Mouse (Mus musculus): Measurements from ENCODE around the gene Lrrc46.
A peak's percentile ranks its signal among the peaks of the same experiment; 100 is the strongest.

Gene Lrrc46

GRCm38 (mm10) chr11:97041022-97041899 is at the start of gene Lrrc46, which contains the start of gene Mrpl10:
Gene Lrrc46, minus strand, starts transcription at chr11:97041407.
Gene Mrpl10, plus strand, starts transcription at chr11:97041560.
- DNase-seq = peak; percentile 83

DNA sequence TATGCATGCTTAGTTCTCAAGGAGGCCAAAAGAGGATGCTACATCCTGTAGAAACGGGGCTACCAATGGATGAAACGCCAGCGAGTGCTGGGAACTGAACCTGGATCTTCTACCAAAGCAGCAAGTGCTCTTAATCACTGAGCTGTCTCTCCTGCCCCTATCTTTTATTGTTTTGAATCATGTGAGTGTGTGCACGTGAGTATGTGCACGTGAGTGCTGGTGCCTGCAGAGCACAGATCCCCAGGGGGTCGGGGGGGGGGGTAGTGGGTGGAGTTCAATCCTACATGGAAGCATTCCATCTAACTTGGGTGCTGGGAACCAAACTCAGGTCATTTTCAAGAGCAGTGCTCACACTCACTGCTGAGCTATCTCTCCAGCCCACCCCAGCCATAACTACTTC is 45.2 kb upstream of the Lrrc46 start:
- no peak for DNase-seq

DNA sequence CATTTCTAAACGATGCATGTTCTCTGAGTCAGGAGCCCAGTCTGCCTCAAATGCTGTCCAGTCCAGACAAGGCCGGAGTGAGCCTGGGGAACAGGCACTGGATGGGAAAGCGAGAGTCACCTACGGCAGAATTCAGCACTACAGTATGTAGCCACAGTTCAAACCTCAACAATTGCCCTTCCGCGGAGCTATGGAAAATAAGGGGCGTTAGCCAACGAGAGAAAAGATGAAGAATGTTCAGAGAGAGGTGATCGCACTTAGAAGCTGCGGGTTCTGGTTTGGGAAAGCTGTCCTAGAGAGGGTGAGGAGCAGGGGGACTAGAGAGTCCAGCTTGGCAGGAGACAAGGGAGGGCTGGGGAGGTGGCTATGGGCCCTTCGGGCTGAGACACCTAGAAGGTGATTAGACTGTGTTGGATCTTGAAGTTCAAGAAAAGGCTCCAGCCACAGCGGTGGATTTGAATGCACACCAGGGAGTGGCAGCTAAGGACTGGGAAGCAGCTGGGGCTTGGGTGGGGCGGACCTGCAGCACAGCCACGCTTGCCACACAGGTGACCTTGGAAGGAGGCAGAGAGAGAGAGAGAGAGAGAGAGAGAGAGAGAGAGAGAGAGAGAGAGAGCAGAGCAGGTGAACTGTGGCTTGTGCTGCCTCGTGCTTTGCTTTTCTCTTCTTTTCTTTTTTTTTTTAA is 43.8 kb upstream of the Lrrc46 start:
- DNase-seq = no peak

GRCm38 (mm10) chr11:97083401-97084140 is 42.4 kb upstream of the Lrrc46 start:
- no peak for DNase-seq

DNA sequence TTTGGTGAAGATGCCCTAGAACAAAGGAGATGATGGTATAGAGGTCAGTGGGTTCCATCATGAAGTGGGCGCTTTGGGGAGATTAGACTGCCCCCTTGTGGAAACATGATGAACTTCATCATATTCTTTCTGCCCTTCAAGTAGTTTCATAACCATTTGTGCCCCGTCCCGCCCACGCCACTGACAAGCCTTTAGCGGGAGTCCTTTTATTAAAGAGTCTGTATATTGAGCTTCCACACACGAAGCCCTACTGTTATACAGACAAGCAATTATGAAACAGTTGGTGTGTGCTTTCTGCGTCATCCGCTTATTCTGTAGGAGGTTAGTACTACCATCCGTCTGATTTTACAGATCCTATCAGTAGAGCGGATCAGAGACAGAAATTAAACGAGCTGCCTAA is 41.8 kb upstream of the Lrrc46 start:
- DNase-seq = peak; percentile 73

- no peak for DNase-seq
Observed at GRCm38 (mm10) chr11:97080291-97080690, 39.1 kb upstream of the Lrrc46 start.

DNA sequence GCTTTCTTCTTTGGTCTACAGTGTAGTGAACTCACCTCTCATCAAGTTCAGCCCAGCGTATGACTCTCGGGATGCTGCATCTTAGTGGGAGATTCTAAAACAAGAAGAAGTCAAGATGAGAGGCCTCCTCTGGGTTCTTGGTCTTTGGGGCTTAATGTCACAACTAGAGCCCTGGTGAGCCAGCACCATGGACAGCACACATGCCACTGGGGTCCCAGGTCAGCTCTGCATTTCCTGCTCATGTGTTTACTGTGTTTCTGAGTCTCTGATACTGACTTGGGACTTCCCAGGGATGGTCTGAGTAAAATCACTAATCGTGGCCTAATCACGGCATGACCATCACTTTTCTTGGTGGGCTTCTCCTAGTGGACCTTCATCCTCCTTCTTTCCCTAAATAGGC is 37.5 kb upstream of the Lrrc46 start:
- DNase-seq = no peak

DNA sequence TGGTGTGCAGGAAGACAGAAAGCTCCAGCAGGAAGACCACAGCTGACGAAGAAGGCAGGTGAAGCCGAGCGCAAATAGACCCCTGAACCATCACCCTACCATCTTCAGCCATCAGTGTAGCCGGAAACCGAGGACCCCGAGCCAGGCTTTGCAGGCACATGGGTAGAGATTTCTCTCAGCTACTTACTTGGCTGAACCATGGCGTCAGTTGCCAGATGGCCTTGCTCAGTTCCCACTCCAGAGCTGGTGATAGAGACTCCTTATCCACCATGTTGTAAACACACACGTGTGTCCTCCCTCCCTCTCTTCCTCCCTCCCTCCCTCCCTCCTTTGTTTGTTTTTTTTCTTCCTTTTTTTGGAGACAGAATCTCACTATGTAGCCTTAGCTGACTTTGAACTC is 33.0 kb upstream of the Lrrc46 start:
- no peak for DNase-seq

DNA sequence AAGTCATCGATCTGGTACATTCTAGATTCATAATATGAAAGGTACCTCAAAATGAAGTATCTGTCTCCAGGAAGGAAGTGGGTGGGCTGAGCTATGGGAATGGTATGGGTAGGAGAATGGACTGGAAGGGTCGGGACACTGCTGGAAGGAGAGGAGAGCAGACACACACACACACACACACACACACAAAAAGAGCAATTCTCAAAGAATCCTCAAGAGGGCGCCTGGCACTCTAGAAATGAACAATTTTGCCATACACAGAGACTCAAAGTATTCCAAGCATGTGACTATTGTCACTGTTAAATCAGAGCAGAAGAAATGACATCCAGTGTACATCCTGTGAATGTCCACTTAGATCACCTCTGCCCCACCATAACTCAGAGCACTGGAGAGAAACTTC is 31.3 kb upstream of the Lrrc46 start:
- peak; percentile 64 for DNase-seq

- no peak for DNase-seq
Observed at GRCm38 (mm10) chr11:97071129-97071528, 29.9 kb upstream of the Lrrc46 start.

- DNase-seq = no peak
Observed at GRCm38 (mm10) chr11:97069770-97070169, 28.6 kb upstream of the Lrrc46 start.

DNA sequence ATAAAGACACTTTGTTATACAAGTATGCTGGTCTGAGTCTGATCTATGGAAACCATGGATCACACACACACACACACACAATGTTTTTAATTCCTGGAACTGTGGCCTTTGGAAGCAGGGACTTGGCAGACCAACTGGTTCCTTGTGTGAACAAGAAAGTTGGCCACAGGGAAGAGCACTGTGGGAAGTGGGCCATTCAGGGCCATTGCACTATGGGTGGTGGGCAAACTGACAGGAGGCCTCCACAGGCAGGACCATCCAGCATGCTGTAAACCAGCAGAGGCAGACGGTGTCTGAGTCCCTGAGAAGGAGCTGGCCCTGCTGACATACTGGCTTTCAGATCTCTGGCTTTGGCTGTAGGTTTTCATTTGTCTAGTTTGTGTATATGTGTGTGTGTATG is 28.1 kb upstream of the Lrrc46 start:
- DNase-seq = no peak

DNA sequence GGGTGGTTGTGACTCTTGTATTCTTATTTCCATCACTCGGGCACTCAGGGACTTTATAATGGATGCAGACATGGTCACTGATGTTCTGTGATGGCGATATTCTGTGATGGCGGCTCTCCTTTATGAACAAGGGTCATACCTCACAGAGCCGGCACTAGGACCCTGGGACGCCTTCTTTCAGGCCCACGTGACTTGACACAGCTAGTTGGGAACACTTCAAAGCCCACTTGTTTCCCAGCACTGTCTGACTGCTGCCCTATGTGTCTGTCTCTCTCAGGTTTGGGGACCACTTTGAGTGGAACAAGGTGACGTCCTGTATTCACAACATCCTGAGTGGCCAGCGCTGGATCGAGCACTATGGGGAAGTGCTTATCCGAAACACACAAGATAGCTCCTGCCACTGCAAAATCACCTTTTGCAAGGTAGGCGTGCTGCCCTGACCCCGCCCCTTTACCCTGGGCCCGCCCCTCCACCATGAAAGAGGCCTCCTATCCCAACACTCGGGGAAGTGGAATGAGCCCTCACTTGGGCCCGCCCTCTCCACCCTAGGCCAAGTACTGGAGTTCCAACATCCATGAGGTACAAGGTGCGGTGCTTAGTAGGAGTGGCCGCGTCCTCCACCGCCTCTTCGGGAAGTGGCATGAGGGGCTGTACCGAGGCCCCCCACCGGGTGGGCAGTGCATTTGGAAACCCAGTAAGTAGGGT is 25.6 kb upstream of the Lrrc46 start:
- DNase-seq = no peak

DNA sequence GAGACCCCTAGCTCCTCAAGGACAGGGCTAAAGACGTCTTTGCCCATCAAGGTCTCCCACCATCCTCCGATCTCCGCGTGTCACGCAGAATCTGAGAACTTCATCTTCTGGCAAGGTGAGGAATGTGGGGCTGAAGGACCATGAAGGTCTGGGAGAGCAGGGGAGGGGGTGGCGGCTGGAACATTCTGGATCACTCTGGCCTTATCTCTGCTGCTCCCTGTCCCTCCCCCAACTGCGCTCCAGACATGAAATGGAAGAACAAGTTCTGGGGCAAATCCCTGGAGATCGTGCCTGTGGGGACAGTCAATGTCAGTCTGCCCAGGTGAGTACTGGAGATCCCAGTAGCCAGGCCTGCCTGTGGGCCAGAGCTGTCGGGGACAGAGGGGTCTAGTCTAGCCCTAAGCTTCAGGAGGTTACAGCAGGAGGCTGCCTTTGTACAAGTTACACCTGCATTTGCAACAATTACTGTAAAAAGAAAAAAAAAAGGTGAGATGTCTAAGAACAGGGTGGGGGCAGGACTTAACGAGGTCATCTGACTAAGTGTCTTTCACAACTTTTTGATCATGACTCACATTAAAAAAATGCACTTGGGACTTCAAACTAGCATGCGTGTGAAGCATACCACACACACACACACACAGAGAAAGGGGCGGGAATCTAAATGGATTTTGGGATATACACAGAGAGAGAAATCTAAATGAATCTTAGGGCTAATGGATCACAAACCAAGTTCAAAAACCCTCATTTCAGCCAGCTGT is 24.5 kb upstream of the Lrrc46 start:
- DNase-seq = no peak

DNA sequence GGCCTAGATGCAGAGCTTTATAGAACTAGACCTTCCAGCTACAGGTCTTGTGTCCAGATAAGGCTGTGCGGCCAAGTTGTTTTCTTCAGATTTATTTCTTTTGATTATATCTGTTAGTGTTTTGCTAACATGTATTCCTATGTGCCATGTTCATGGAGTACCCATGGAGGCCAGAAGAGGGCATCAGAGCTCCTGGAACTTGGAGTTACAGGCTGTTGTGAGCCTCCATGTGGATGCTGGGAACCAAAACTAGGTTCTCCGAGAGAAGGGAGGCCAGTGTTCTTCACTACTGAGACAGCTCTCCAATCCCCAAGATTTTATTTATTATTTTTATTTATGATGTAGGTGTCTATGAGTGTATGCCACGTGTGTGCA is 22.7 kb upstream of the Lrrc46 start:
- no peak for DNase-seq

DNA sequence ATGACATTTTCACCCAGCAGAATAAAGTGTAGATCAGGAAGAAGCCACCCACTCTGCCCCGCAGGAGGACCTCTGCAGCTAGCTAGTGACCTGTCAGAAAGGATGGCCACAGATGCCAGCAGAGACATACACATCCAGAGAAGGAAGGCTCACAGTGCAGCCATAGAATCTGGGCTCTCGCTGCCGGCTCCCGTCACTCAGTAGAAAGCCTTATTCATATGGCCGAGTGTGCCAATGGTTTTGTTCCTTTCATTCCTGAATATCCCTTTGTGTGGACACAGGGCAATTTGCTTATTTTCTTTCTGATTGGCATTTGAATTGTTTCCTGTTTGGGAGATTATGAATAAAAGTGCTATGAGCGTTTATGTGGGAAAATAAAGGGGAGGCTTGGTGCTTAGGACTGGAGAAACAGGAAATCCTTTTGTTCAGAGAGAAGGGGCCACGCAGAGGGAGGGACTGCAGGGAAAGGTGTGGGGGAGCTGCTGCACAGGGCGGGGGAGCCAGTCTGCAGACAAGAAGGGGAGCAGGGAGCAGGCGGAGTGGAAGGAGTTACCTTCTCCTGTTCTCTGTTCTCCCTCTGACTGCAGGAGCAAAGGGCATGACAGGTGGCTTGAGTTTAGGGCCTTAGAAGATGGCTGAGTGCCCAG is 22.2 kb upstream of the Lrrc46 start:
- no peak for DNase-seq

DNA sequence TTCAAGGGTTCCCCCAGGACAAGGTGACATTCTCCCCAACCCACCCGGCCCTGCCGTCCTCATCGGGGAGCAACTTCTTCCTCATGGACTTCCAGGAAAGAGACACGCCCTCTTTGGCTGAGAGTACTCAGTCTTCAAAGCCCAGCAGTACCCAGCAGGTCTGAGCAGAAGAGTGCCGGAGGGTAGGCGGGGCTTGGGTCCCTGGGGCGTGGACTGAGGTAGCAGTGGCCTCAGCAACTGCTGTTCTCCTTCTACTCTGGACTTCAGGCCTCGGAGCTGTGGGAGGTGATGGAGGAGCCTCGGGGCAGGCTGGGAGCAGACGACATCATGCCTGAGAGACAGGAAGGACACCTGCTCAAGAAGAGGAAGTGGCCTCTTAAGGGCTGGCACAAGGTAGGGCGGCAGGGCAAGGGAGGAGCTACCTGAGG is 11.0 kb upstream of the Lrrc46 start:
- no peak for DNase-seq

GRCm38 (mm10) chr11:97050944-97051586 is 9.9 kb upstream of the Lrrc46 start:
- no peak for DNase-seq

GRCm38 (mm10) chr11:97050216-97050943 is 9.2 kb upstream of the Lrrc46 start, which contains the start of gene Osbpl7:
Gene Osbpl7, plus strand, starts transcription at chr11:97050628.
- DNase-seq = peak; percentile 72

- DNase-seq = no peak
Observed at GRCm38 (mm10) chr11:97049492-97050085, 8.4 kb upstream of the Lrrc46 start.

All from cerebellum, adult 9-10 months (tissue).